Mouse (Mus musculus) A20 (cell line): ENCODE data around the gene Tm2d3.

Experiments
- DNase-seq: peaks from one replicate; pipeline ENCODE4 v3.0.0-alpha.2; 2011; ENCODE audit warnings: low read depth, low spot score

Tm2d3 gene

DNA sequence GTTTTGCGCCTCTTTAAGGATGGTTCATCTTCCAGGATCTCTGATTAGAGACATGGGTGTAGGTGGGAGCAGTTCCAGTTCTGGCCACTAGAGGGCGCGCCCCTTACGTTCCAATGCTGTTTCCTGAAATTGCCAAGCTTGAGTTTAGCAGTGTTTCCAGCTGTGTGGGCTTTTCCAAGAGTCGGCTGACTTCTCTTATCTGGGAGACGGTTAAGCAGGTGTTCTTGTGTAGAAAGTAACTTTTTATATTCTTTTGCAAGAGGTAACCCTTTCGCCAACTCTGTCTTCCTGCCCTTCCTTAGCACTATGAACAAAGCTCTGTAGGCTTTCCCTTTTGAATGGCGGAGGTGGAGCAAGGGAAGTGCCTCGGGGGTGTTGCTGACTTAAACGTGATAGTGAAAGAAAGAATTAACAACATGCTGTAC lies 13.9 kb downstream of the Tm2d3 start:
- DNase-seq, result peak; percentile 59

DNA sequence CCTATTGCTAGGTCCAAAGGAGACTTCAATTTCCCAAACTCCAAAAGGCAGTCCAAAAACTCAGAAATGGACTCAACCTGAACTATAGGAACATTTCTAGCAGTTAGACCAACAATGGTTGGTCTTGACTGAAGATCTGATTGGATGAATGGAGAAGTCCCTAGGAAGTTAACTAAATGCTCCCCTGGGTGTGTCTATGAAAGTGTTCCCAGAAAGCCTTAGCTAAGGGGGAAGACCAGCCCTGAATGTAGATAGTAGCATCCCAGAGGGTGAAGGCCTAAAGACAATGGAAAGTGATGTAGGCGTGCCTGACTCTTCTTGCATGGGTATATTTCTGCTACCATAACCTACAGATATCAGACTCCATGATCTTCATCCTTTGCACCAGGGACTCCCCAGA lies 17.5 kb downstream of the Tm2d3 start:
- no peak for DNase-seq

DNA sequence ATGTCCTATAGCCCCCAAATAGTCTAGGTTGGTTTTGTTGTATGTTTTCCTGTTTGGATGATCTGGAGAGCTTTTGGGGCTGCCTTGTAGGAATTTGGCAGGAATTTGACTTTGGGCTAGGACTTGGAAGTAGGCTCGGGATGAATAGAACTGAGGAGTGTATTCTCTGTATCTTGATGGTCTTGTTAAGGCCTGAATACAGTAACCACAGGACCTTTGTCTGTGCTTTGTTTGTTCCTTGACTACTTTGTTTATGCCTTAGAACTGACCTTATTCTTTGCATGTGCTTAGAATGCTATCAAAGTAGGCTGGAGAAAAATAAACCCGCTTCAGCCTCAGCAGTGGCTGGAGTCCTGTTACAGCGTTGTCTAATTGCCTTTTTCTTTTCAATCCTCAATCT lies 19.3 kb downstream of the Tm2d3 start:
- DNase-seq, result no peak

GRCm38 (mm10) chr7:65713782-65714181 lies 22.8 kb downstream of the Tm2d3 start:
- DNase-seq, result peak; percentile 84

DNA sequence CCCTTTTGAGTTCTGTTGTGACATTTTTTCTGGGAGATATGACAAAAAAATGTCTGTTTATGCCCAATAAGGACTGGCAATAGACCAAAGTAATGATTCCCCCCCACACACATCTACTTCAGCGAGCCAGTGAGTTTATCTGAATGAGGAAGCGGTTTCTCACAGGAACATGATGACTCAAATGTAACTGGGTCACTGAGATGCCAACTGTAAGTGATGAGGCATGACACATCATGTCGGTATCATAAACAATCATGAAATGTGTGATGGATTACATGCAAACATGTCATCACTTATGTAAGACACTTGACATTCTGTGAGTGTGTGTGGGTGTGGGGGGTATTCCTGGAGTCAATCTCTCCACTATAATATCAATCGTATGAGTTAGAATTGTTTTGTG lies 23.3 kb downstream of the Tm2d3 start:
- DNase-seq, result peak; percentile 79

- DNase-seq, result no peak
Observed at GRCm38 (mm10) chr7:65734024-65734423, 43.1 kb downstream of the Tm2d3 start.

- DNase-seq, result no peak
Observed at GRCm38 (mm10) chr7:65735261-65735660, 44.3 kb downstream of the Tm2d3 start.

GRCm38 (mm10) chr7:65737286-65738040 lies 46.5 kb downstream of the Tm2d3 start:
- DNase-seq, result no peak

DNA sequence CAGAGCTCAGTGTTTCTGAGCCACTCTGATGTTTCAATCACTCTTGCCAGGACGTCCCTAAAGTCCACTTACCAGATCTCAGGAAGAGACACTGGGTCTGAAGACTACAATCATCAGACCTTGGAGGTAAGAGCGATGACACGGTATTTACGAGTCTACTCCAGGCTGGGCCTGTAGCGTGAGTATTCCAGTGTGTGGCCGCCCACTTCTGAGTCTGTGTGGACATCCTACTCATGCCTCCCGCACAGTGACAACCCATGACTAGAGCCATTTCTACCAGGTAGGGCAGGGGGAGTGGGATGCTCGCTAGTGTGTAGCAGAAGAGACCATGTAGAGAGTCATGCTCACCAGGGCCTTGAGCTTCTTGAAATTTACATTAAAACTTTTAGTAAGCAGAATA lies 51.9 kb downstream of the Tm2d3 start:
- no peak for DNase-seq

DNA sequence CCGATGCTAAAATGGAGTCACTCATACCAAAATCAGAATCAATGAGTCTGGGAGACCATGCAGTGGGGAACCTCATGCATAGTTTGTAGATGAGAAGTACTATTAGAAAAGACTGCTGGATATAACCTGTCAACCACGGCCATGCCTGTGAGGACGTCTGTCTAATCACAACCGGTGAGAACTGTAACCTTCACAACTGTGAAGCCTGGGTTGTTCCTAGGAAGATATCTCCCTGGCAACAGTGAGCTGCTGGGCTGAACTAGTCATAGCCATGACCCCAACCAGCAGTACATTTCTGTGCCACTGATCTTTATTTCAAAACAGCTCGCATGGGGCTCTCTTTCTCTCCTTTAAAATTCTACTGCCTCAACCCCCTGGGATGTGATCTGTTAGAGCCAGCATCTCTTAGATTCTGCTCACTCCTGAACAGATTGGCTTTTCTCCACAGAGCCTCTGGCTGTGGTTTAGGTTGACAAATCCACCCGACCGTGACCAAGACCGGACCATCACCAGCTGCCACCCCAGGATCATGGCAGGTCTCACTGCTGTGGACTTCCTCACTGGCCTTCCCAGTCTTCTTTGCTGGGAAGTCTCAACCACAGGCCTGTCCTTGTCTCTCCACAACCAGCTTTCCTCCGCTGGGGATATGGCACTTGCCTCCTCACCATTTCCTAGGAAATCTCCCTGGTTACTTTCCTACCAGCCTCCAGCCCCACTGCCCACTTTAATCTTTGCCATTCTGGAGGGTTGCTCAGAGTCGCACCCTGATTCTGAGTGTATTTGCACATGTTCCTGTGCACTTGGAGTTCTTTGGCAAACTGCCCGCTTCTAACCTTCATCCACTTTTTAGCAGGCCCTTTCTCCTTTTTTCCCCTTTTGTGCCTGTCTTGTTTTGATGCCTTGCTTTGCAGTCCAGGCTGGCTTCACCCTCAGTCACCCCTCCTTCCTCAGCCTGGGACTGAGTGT lies 57.3 kb downstream of the Tm2d3 start:
- DNase-seq, result no peak
